Mouse (Mus musculus): Measurements from ENCODE around the gene Cd151.

Cd151 gene

DNA sequence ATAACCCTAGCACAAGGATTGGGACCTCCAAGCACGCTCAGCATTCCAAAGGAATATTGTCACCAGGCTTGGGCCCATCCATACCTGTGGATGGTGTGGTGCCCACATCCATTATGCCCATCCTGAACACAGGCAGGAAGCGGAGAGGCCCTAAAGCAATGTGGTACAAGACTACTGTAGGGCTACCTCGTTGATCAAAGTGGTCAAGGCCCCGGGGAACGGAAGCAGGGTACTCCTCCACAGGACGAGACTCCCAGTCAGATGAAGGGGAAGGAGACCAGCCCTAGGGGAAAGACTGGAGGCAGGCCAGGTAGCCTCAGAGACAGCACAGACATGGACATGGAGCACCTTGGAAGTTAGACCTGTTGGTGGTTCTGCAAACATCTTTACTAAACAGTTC, 5.6 kb downstream of the Cd151 start:
- DNase-seq (ENCODE audit: low read depth, low spot score): no peak

GRCm38 (mm10) chr7:141474160-141474559, 7.0 kb downstream of the Cd151 start:
- DNase-seq (ENCODE audit: low read depth, low spot score): no peak

- no peak for DNase-seq (ENCODE audit: low read depth, low spot score)
Measured at GRCm38 (mm10) chr7:141475011-141475804, 8.0 kb downstream of the Cd151 start, which contains the start of the genes Polr2l and Tspan4. Gene Polr2l (minus strand): TSS chr7:141475132. Gene Tspan4 (plus strand): TSS chr7:141475240.

GRCm38 (mm10) chr7:141475805-141476158, 8.6 kb downstream of the Cd151 start:
- no peak for DNase-seq (ENCODE audit: low read depth, low spot score)

DNA sequence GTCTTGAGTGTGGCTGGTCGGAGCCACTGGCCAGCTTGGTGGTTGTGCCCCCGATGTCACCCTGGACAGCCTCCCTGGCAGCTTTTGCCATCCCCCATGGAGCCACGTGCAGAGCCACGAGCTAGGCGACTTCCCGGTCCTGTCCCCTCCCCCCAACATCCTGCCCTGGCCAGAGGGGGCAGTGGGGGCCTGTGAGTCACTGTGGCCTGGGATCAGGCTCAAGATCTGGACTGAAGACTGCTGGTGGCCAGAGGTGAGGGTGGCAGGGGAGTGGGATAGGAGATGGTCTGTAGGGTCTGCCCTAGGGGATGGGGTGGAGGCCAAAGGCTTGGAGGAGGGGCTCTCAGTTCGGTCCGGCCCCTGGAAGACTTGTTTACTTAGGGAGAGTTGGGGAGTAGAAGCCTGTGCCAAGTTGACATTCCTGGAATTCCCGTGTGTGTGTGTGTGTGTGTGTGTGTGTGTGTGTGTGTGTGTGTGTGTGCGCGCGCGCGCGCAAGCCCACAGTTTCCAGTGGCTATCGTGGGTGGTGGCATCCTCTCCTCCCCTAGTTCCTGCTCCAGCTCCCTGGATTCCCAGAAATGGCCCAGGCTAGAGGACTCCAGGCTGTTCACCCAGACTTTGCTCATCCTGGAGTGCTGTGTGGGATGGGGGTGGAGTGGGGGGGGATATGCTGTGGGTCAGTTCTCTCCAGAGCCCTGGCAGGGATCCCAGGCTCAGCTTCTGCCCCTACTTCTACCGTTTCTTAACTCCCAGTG, 9.2 kb downstream of the Cd151 start:
- DNase-seq (ENCODE audit: low read depth, low spot score): no peak

DNA sequence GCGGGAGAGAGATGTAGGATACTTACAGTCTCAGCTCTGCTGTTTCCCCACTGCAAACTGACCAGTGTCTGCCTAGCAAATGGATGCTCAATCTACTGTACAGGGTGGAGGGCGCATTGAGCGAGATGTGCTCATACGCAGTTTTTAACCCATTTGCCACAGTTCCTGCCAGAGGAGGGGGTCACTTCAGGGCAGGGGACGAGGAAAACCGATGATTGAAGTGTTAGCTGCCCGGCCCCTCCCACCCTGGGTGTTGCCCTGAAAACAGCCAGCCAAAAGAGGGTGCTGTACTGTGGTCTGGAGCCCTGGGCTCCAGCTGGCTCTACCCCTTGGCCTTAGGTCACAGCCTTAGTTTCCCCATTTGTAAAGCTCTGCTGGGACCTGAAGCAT, 9.8 kb downstream of the Cd151 start:
- DNase-seq (ENCODE audit: low read depth, low spot score): no peak

GRCm38 (mm10) chr7:141477578-141478269, 10.5 kb downstream of the Cd151 start:
- no peak for DNase-seq (ENCODE audit: low read depth, low spot score)

- no peak for DNase-seq (ENCODE audit: low read depth, low spot score)
Measured at GRCm38 (mm10) chr7:141478270-141478748, 11.1 kb downstream of the Cd151 start.

DNA sequence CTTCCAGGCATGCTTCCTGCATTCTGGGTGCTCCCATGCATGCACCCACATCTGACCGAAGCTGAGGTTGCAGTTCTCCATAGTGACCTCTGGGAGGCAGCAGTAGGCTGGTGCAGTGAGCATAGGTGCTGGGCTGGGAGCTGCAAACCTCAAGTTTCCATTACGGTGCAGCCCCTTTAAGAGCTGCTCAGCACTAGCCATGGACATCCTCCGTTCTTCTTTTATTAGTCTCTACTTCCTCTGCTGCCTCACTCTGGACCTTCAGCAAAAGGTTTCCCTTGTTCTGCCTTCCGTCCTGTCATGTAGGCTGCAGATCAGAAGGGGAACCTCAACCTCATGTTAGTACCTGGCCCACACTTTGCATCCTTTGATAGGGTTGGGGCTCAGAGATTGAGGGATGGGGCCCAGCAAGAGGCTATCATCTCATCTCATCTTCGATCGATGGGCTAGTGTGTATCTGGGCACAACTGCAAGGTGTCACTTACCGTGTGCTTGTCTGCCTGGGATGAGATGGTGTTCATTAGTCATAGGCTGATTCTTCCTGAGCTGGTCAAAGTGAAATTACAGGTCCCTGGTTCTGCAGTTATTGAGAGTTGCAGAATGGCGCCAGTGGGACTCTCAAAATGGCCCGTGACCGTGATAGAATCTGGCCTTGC, 13.8 kb downstream of the Cd151 start:
- no peak for DNase-seq (ENCODE audit: low read depth, low spot score)

DNA sequence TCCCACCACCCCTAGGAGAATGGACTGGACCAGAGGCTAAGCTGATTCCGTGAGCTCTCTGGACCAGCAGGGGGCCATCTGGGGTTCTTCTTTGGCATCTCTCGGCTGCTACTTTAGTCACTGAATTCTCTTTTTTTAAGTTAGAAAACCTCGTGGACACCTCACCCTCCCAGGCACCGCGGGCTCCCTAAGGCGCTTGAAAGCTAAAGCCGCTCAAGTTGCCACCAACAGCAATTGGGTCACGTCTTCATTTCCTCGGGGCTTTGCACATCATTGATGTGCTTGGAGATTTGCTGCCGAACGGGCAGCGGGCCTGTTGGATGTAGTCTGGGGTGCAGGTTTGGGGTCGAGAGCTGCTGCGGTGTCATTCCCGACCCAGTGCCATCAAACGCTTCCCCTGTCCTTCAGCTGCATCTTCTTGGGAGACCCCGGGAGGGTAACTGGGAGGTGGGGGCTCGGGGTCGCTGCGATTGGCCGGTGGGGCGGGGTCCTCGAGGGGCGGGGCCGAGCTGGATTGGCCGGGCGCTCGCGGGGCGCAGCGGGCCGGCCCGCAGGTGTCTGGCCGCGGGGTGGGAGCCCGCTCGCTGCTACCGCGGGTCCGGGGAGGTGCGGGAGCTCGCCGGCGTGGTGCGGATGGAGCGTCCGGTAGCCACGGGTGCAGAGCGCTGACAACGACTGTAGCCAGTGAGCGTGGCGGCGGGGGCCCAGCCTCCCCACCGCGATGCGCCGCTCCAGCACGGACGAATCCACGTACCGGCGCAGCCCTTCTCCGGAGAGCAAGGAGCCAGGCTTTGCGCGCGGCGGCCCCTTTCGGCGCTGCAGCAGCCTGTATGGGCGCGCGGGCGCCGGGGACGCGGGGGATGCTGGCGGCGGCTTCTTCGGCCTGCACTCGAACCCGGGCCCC, 14.6 kb downstream of the Cd151 start:
- no peak for DNase-seq (ENCODE audit: low read depth, low spot score)

DNA sequence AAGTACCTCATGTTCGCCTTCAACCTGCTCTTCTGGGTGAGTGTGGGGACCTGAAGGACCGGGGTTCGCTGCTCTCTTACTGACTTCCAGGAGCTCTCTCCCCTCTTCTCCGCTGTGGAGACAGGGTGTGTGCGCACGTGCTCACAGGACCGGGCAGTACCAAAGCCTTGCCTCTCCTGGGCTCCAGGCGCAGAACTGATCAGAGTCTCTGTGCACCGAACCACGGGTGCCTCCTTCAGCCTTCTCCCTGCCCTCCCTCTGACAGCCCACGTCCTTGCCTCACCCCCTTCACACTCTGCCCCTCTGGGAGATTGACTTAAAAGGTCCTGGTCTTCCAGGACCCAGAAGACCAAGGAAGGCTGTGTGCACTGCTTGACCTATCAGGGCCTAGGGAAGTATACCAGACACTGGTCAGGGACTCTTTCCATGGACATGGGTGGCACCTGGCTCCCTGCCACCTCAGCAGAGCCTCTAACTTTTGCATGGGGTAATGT, 15.4 kb downstream of the Cd151 start:
- DNase-seq (ENCODE audit: low read depth, low spot score): no peak

DNA sequence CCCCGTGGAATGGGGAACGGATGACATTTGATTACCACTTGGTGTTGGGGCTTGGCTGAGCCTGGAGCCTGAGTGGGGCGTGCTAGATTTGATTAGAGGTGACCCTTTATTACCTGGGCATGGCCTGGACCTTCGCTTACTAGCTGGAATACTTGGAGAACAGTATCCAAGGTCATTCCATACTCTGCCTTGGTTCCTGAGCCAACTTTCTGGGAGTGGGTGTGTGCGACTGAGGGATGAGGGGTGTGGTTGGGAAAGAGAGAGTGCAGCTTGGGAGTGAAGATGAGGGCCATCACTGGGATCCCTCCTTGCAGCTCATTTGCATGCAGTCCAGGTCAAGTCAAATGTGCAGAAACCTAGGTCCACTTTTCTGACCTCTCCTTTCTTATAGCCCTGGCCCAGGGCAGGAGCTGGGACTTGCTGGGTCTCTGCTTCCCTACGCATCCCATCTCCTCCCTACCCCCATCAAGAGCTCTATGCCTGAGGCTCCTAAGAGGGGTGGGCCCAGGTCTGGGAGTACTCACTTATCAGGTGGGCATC, 16.0 kb downstream of the Cd151 start:
- DNase-seq (ENCODE audit: low read depth, low spot score): no peak

GRCm38 (mm10) chr7:141484186-141485120, 17.3 kb downstream of the Cd151 start:
- DNase-seq (ENCODE audit: low read depth, low spot score): no peak

DNA sequence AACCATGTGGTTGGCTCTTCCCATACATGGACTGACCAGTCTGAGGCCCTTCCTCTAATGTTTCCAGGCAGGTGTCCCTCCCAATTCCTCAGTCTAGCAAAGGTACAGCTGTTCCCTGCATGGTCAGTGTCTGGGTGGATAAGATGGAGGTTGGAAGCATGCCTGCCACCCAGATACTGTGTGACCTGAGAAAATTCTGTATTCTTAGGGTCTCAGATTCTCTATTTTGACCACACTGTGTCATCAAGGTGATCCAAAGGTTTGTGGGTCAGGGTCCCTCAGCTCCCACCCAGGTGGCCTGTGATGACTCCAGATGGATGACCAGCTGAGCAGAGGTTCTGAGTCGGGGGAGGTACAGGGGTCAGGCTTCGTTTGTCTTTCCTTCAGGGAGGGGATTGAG, 18.0 kb downstream of the Cd151 start:
- no peak for DNase-seq (ENCODE audit: low read depth, low spot score)

GRCm38 (mm10) chr7:141485606-141486005, 18.4 kb downstream of the Cd151 start:
- DNase-seq (ENCODE audit: low read depth, low spot score): no peak

- DNase-seq (ENCODE audit: low read depth, low spot score): no peak
Measured at GRCm38 (mm10) chr7:141486239-141486638, 19.0 kb downstream of the Cd151 start.

DNA sequence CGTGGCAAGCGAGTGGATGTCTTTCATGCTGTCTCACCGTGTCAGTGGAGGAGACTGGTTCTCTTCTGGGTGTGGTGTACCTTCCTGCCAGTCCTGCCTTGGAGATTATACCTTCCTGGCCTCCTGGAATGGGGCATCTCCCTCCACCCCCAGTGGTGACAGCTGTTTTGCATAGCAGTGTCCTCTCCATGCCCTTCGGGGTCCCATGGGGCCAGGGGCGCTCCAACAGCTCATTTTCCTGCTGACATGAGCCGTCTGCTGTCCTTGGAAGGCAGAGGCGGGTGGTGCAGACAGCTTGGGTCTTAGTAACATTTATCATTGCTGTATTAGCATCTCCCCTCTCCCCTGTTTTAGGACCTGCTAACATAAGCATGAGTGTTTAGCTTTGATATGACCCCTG, 19.9 kb downstream of the Cd151 start:
- no peak for DNase-seq (ENCODE audit: low read depth, low spot score)

DNA sequence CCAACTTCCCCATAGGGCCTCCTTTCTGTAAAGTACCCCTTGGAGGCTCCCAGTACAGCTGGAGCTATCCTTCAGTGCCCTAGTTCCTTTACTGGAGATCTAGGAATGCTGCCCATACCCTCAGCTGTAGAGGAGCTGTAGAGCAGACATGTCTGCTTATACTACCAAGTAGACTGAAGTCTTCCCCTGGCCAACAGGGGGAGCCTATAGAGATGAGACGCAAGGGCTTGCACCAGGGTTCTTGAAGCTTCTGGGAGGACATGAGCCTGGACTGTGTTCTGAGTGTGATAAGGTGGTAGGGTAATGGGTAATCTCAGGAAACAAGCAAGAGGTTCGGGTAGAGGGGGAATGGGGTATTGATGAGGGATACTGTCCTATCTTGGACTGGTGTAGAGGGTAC, 24.0 kb downstream of the Cd151 start:
- DNase-seq (ENCODE audit: low read depth, low spot score): no peak

DNA sequence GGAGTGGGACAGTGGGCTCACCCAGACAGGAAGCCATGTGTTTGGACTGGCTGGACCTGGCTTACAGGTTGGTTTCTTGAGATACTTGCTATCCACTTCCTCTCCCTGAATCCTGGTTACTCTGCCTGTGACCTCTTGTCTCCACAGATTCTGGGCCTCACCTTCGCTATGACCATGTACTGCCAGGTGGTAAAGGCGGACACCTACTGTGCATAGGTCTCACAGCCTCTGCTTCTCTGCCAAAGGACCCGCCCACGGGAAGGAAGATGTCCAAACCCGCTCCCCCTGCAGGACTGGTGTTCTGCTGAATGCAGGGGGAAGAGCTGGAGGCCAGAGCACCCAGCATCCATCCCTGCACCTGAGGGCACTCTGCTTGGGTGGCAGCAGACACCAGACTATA, 25.5 kb downstream of the Cd151 start:
- DNase-seq (ENCODE audit: low read depth, low spot score): no peak

Measured in WW6 (cell line).